Mouse (Mus musculus) cortical plate, adult 2 months (tissue): ENCODE measurements around the gene Cacna2d4.

Source experiments
- CTCF ChIP-seq: fragments of 200-500 bp; IDR thresholded peaks from 2 replicates; pipeline ENCODE4 v1.5.1; 2011; ENCODE audit warnings: mild to moderate bottlenecking, control low read depth, low read length; ENCODE audit not compliant: insufficient read depth; ENCODE audit errors: extremely low read depth
- POLR2A ChIP-seq: fragments of 200-500 bp; IDR thresholded peaks from 2 replicates; pipeline ENCODE4 v1.6.1; 2011; ENCODE audit warnings: mild to moderate bottlenecking, low read length, control low read depth; ENCODE audit not compliant: insufficient read depth; ENCODE audit errors: extremely low read depth

DNA sequence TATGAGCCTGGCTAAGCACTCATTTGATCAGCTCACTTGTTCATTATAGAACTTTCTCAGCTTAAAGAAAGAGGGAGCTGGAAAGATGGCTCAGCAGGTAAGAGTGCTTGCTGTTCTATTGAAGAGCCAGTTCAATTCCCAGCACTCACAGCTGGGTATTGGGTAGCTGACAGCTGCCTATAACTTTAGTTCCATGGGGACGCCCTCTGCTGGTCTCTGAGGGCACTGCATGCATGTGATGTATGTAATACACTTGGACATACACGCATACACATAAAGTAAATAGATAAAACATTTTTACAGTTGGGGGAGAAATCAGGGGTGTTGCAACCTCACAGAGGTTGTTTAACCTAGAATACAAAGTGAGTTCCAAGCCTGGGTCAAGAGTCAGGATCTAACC is 83.0 kb downstream of the Cacna2d4 start:
- TF ChIP-seq CTCF = peak; percentile 33; the same call in 1 of the 2 replicates
- TF ChIP-seq POLR2A = no peak
